Mouse (Mus musculus): Measurements from ENCODE around the gene Wdfy1. TPM values are rescaled to one million over a fixed set of nuclear protein-coding genes. Genes with fewer than 3 reads are reported as not detected.

The Wdfy1 gene
- total RNA-seq, 2 experiments from 2014 or later = 17.0 to 19.7 TPM

DNA sequence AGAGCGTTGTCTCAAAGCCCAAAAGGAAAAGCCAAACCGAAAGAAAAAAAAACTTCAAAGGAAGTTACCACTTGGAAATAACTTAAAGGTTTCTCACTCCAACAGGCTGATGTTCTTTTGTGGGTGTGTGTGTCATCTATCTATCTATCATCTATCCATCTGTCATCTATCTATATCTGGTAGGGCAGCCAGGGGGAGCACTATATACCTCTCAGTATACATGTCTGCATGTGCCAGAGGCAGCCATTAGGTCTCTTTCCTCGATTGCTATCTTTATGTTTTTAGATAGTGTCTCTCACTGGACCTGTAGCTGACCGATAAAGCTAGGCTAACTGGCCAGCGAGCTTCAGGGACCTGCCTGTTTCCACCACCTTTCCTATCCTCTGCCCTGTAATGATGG is 41.1 kb downstream of the Wdfy1 start:
- intact Hi-C loops (cut with DNase I) = no loop called here
- no peak for DNase-seq

DNA sequence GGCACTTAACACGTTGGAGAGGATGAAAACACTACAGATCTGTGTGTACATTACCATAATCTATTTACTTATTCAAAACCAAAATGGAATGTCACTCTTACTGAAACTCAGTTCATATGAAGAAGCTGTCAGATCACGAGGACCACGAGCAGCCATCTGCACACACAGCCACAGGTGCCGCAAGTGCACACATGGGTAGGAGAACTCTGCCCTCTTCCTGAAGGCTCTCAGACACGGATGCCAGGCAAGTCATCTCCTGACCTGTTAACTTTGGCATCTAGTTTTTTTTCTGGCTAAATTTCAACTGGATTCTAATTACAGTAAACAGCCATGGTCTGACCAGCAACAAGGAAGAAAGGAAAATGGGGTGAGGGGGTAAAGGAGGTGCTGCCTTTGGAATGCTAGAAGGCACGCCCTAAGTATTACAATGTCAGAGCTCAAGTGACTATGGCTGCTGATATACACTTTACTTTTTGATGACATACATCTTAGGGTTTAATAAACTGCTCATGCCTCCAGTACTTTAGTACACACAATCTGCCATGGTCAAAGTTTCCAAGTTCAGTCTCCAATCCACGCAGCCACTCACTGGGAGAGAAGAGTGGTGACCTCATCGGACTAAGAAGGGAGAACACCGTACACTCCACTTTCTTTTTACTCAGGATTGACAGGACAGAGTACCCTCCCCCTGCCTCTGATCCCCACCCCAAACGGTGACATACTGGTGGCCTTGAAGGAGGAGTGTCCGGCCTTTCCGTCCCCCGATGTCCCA is 61.6 kb downstream of the Wdfy1 start:
- intact Hi-C loops (cut with DNase I) = loop anchor here (5.0 kb wide), 2 partner anchors 48 to 63 kb away; partner anchors contain the start of genes Mrpl44 and Wdfy1
- DNase-seq = no peak

DNA sequence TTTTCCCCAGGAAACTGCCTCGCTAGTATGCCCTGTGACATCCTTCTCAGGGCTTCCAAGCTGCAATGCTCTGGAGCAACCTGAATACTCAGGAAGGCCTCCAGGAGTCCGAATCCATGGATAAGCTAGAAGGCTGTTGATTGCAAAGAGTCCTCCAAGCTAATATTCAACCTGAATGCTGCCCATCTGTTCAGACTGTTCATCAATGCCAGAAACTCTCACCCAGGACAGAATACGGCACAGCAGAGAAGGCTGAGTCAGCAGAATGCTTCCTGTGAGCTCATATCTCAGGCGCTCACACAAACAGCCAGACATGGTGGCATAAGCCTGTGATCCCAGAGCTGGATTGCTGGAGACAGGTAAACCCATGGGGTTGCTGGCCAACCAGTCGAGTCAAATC is 62.9 kb downstream of the Wdfy1 start:
- intact Hi-C loops (cut with DNase I) = loop anchor here (5.0 kb wide), 2 partner anchors 49 to 64 kb away; partner anchors contain the start of genes Mrpl44 and Wdfy1
- no peak for DNase-seq

DNA sequence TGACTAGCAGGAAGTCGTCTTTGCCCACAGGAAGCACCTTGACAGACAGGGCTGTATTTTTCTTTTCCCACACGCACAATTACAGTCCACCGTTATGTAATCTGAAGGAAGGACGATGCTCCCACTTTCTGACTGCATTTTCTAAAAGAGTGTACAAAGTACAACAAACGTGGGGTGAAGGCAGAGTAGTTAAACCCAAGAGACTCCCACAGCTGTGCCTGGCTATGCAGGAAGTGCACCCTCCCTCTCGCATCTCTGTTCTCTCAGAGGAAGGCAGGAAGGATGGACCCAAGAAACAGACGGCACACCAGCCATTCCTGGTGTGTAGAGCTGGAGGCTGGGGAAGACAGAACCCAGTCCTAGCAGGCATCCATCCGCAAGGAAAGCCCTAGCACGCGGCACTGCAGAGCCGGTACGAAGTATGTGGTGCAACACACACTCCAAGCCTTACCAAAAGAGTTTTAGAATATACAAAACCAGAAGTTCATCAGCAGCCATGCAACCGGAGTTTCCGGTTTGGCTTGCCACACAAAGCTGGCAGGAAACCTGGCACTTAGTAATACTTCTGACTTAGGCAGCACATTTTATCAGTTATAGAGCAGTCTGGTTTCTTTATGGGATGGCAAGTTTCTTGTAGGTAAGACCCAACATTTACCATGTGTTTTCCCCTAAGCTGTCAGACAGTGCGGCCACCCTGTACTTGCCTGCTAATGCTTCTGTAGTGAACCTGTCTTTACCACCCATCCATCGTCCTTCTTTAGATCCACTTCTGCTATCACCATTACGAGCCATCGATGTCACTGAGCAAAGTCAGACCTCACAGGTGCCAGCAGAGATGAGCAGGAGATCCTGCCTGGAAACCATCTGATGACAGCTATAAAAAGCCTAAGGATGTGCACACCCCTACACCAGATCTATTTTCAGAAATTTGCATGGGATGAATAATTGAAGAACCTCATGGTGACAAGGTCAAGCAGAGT is 64.5 kb downstream of the Wdfy1 start:
- intact Hi-C loops (cut with DNase I) = loop anchor here (5.0 kb wide), 2 partner anchors 51 to 66 kb away; partner anchors contain the start of genes Mrpl44 and Wdfy1

DNA sequence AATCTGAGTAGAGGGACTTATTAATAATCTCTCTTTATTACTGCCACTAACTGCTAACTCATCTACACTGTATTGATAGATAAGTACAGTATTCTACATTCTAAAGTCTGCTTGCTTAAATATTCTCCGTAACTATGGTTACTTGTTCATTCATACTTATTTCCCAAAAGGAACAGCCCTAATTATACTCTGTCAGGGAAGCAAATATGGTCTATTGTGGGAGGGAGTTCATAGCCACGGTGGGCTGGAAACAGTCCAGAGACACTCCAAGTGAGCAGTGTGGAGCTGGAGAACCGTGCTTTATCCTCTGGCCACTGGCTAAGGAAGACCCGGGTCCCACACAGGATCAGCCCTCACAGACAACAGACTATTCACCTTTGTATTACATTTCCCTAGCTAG is 65.3 kb downstream of the Wdfy1 start:
- DNase-seq = no peak
- intact Hi-C loops (cut with DNase I) = loop anchor here (5.0 kb wide), 2 partner anchors 52 to 67 kb away; partner anchors contain the start of genes Mrpl44 and Wdfy1

More for the DNA sequence above, 64.5 kb downstream of the Wdfy1 start:
- no peak for DNase-seq

DNA sequence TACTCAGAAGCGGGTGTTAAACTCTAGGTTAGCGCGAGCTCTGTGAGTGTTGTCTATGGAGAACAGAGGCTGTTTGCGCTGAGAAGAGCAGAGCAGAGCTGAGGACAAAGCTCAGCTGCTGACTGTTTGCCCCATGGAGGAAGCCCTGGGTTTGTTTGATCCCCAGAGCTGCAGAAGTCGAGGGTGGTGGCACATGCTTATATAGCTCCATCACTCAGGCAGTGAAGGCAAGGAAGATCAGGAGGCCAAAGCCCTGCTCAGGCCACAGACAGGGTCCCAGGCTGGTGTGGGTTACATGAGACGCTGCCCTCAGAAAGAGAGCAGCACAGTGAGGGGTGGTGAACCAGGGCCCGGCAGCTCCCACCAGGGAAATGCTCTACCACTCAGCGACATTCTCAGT is 65.7 kb downstream of the Wdfy1 start:
- DNase-seq = no peak
- intact Hi-C loops (cut with DNase I) = loop anchor here (5.0 kb wide), 2 partner anchors 52 to 67 kb away; partner anchors contain the start of genes Mrpl44 and Wdfy1

DNA sequence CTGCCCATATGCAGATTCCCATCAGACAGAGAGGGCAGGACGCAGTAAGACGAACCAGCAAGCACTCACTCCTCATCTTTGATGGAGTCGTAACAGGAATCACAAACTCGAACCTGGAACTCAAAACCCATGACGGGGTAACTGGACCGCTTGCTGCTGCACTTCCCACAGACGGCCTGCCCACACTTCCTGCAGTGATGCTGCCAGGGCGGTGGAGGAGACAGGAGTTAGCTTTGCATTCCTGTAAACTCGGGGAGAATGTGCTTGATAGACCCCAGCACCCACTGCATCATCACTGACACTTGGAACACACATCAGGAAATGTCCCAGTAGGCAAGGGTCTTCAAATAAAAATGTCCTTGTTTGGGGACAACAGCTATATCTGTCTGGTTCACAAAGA is 68.6 kb downstream of the Wdfy1 start:
- DNase-seq = no peak
- intact Hi-C loops (cut with DNase I) = no loop called here

DNA sequence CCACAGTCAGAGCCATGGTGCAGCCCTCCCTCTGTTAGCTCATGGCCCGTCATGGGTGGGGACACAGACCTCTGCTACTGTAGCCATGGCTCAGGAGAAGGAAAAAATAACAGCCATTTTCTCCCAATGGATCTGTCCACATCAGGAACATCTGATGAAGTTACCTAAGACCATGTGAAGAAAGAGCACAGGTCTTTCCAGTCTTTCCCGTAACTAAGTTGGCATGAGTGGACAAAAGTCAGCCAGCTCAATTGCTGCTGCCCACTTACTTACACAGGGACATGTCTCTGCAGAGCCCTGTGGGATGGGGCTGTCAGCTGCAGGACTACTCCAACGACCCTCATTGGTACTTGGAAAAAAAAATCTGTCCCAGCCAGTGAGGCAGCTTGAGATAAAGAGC is 69.2 kb downstream of the Wdfy1 start:
- intact Hi-C loops (cut with DNase I) = no loop called here
- no peak for DNase-seq

DNA sequence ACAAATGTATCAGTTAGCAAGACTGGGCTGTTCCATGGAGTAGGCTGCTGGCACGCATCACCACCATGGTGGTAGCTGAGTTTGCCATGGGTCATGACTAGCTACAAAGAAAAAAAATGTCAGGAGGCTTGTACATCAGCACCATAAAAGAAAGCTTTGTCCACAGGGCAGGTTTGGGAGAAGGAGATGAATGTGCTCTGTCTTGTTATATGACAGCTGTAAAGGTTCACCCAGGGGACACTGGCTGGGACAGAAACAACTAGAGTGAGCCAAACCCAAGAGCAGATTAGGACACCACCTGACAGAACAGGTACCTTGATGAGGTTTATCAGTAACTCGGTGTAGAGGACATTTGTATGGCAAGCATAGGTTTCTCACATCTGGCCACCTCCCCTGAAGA is 71.3 kb downstream of the Wdfy1 start:
- intact Hi-C loops (cut with DNase I) = no loop called here
- no peak for DNase-seq

DNA sequence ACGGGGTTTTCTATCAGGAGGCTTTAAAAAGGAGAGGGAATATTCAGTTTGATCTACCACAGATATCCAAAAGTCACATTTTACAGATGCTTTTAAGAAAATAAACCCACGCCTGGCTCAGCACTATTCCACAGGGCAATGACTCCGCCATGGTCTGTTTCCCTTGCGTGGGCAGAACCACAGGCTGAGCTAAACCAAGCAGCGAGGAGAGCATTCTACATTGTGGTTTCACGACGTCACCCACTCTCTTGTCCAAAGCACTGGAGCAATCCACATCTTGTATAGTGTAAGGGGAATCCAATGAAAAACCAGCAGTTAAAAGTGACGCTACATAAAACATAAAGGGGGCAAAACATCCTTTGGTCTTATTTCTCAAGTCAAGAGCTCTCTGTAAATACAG is 72.4 kb downstream of the Wdfy1 start:
- intact Hi-C loops (cut with DNase I) = no loop called here
- DNase-seq = no peak

DNA sequence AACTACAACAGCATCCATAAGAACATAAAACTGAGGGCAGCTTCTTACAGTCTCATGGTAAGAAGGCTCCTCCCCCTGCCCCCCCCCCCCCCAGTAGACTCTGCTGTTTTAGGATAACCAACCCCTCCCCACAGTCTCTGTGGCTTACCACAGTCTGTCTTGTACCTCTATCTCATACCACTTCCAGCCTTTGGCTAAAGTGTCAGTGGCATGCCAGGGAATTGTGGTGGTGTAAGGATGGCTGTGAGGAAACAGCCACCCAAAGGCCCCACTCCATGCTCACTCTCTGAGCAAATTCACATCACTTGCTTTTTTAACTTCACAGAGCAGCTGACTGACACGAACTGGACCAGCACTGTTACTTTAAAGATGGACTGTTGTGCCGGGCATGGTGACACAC is 77.4 kb downstream of the Wdfy1 start:
- intact Hi-C loops (cut with DNase I) = no loop called here

DNA sequence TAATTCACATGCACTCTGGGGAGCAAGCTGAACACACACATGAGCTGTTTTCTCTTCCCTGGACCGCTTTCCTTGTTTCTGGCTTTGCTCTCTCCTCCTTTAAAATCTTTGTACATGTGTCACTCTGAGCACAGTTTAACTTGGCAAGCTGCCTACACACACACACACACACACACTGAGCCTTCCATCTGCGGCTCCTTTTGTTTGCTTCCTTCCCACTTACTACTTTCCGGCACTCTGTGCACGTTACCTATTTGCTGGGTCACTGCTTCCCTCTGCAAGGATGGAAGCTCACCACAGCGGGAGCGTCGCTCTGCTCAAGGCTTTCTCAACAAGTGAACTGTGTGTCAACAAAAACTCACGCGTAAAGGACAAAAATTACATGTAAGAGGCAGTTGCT is 78.6 kb downstream of the Wdfy1 start:
- intact Hi-C loops (cut with DNase I) = no loop called here
- no peak for DNase-seq

More for the DNA sequence above, 77.4 kb downstream of the Wdfy1 start:
- no peak for DNase-seq

DNA sequence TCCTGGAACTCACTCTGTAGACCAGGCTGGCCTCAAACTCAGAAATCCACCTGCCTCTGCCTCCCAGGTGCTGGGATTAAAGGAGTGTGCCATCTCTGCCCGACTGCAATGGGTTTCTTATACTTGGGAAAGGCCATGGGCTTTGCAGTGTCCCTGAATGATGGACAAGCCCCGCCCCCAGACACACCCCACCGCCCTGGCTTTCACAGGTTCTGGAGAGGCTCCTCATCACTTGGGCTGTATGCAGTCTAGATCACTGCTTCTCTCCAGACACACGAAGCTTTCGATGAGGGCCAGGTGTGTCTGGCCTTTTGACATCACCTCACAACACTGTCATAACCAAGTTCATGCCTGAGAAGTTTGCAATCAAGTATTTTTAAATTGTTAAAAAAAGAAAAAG is 79.0 kb downstream of the Wdfy1 start:
- intact Hi-C loops (cut with DNase I) = no loop called here
- DNase-seq = no peak

DNA sequence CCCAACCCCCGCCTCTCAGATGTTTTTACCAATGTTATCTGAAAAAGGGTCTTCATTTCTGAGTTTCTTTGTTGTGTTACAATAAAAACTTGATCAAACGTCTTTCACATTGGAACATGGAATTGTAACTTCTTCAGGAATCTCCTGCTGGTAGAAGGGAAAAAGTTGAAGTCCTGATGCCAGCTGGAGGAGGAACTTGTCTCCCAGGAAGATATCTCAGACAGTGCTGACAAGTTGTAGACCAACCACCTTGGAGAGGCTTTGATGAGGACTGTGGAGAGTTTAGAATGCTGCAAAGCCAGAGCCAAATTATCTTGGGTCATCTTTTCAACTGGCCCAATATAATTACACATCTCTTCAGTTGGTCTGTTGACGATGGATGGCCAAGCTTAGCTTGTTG is 83.5 kb downstream of the Wdfy1 start:
- no peak for DNase-seq
- intact Hi-C loops (cut with DNase I) = no loop called here

DNA sequence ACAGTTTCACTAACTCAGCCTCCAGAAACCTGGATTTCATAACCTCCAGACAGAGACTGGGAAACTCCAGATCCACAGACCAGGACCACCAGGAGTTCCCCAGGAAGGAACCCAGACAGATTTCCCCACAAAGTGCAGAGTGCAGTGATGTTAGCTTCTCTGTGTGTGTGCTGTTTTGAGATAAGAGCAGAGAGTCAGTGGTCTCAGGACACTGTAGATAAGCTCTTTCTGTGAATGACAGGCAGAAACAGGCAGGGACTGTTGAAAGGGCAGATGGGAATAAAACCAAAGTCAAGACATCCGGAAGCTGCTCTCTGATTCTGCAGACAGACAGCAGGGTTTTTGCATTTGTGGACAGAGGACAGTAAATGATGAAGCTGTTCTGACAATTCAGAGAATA is 88.7 kb downstream of the Wdfy1 start:
- DNase-seq = no peak
- intact Hi-C loops (cut with DNase I) = loop anchor here (10.0 kb wide), 1 partner anchor 1152 kb away; no protein-coding TSS in a partner anchor

DNA sequence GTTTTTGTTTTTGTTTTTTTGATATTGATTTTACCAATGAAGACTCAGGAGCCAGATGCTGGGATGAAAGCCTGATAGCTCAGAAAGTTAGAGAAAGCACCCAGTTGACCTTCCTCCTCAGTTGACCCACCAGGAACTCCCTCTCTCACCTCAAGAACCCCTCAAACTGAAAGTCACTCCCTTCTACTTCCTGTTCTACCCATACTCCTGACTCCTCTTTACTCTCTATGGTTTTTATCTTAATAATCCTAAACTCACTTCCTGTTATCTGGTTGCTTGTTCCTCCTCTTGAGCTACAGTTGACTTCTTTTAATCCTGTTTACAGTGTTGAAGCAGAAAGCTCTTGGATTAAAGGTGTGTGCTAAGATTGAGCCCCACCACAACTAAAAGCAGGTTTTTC is 91.9 kb downstream of the Wdfy1 start:
- intact Hi-C loops (cut with DNase I) = loop anchor here (10.0 kb wide), 1 partner anchor 1149 kb away; no protein-coding TSS in a partner anchor
- DNase-seq = no peak

DNA sequence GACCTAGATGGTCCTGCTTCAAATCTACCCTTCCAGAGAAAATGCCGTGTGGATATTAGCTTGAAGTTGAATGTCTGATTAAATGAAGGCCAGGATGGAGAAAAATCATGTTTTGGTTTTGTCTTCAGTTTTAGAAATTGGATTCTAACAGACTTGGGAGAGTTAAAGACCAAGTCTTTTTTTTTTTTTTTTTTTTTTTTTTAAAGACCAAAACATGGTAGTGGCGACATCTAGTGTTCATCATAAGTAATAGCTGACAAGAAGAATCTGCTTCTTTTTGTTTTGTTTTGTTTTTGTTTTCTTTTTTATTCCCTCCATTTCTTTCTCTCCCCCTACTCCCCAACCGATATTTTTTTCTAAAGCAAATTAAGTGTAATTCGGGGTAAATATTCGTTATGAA is 93.0 kb downstream of the Wdfy1 start:
- intact Hi-C loops (cut with DNase I) = loop anchor here (1.0 to 10.0 kb wide), 2 partner anchors 959 to 1148 kb away; no protein-coding TSS in a partner anchor
- DNase-seq = no peak

DNA sequence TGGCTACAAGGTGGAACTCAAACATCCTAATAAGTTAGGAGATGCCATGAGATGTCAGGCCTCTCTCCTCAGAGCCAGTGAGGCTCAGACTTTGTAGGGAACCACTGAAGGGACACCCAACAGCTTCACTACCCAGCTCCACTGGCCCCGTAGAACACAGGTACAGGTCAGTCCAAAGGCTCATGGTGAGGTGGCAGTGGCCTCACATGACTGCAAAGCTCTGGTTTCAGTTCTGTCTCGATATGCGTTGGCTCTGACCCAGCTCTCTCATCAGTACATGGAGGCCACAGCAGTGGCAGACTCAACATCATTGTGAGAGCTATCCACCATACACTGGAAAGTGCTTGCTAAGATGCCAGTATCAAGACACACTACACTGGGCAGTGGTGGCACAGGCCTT is 95.2 kb downstream of the Wdfy1 start:
- intact Hi-C loops (cut with DNase I) = loop anchor here (10.0 kb wide), 1 partner anchor 1146 kb away; no protein-coding TSS in a partner anchor

DNA sequence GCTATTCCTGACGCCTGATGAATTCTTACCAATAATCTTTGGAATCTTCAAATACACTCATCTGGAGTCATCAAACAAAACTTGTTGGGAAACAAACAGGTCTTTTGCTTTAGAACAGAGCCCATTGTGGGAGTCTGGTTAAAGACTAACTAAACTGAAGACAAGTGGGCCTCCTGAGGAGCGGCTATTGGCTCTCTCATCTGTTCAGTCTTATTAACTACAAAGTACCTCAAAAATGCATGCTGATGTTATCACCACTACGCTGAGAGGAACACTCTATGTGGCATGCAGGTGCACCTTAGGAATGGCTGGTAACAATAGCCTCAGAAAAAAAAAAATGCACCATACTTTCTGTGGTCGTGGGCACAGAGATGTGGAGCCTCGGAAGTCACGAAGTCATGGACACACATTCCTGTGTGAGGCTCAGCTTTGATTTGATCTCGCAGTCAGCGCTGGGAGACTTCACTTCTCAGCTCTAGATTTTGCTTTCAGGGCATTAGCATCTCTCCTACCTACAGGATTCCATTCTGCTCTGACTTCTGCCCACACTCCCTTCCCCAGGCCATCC is 97.7 kb downstream of the Wdfy1 start:
- DNase-seq = no peak
- intact Hi-C loops (cut with DNase I) = no loop called here

More for the DNA sequence above, 95.2 kb downstream of the Wdfy1 start:
- no peak for DNase-seq

DNA sequence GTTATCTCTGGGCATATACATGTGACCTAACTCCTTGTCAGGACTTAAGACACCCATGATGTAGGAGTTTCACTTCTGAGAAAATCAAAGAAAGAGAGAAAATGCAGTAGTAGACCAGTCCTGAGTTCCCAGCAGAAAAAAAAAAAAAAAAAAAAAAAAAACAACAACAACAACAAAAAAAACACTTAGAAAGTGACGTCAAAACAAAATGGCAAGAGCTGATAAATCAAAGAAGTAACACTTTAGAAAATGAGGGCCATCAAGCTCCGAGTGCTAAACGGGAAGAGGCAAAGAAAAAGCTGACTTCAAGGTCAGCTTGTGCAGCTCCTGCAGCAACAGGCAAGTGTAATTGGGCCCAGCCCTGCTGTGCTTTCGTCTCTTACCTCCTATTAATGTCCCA is 100.2 kb downstream of the Wdfy1 start:
- intact Hi-C loops (cut with DNase I) = no loop called here
- DNase-seq = no peak
